Mouse (Mus musculus) common myeloid progenitor, adult 5-6 weeks (primary cell): Measurements from ENCODE around the gene Dis3l. TPM values are rescaled to one million over a fixed set of nuclear protein-coding genes. Genes with fewer than 3 reads are reported as not detected.

Experiments
- ATAC-seq: replicated peaks from 2 replicates; pipeline ENCODE4 v1.8.0; 2016; ENCODE audit warnings: low read depth, mild to moderate bottlenecking, moderate TSS enrichment, inconsistent platforms; ENCODE audit not compliant: poor library complexity, severe bottlenecking
- total RNA-seq: library from RNA; stranded (forward); fragments of 200-1000, 187-1606 nt; gene quantifications from 2 replicates; pipeline ENCODE4 v1.2.3, GENCODE M21; 2017

Dis3l gene
- total RNA-seq, 1 experiment from 2014 or later = 22.0 TPM

- no peak for ATAC-seq
These were observed 73.9 kb downstream of the Dis3l start for GRCm38 (mm10) chr9:64267231-64267630.

GRCm38 (mm10) chr9:64264813-64265212 lies 76.3 kb downstream of the Dis3l start:
- no peak for ATAC-seq

- no peak for ATAC-seq
These were observed 80.1 kb downstream of the Dis3l start for GRCm38 (mm10) chr9:64261023-64261422.

GRCm38 (mm10) chr9:64259906-64260305 lies 81.2 kb downstream of the Dis3l start:
- ATAC-seq = no peak

Other genes starting within 250 kb of the Dis3l start
- gene Lctl, start 224.1 kb downstream of the Dis3l start, total RNA-seq = 0.18 TPM in 1 of 2 replicates, not detected in the other
- gene Zwilch, start 168.2 kb downstream of the Dis3l start, total RNA-seq = 136 and 138 TPM in 2 replicates
- 3,431 and 3,472 TPM in 2 replicates for gene Rpl4, start 167.9 kb downstream of the Dis3l start, total RNA-seq
- 37.7 and 44.9 TPM in 2 replicates for gene Snapc5, start 162.0 kb downstream of the Dis3l start, total RNA-seq
- 0.46 and 2.0 TPM in 2 replicates for gene Uchl4, start 106.1 kb downstream of the Dis3l start, total RNA-seq
- 31.0 and 45.5 TPM in 2 replicates for gene Map2k1, start 87.7 kb downstream of the Dis3l start, total RNA-seq
- gene Tipin, start 59.7 kb downstream of the Dis3l start, total RNA-seq = 302 and 344 TPM in 2 replicates
- 0.23 and 0.53 TPM in 2 replicates for gene Megf11, start 44.3 kb upstream of the Dis3l start, total RNA-seq